Mouse (Mus musculus): ENCODE measurements around the gene Dpy30.

Gene Dpy30

GRCm38 (mm10) chr17:74294426-74295025 lies 29.2 kb downstream of the Dpy30 start:
- peak; percentile 53 for DNase-seq (ENCODE audit: low spot score)

- DNase-seq (ENCODE audit: low spot score) = no peak
Measured at GRCm38 (mm10) chr17:74293687-74294425, 29.9 kb downstream of the Dpy30 start.

GRCm38 (mm10) chr17:74291640-74292361 lies 31.9 kb downstream of the Dpy30 start:
- DNase-seq (ENCODE audit: low spot score) = no peak

GRCm38 (mm10) chr17:74290869-74291268 lies 32.9 kb downstream of the Dpy30 start:
- DNase-seq (ENCODE audit: low spot score) = no peak

GRCm38 (mm10) chr17:74290198-74290597 lies 33.5 kb downstream of the Dpy30 start:
- DNase-seq (ENCODE audit: low spot score) = no peak

GRCm38 (mm10) chr17:74288626-74289025 lies 35.1 kb downstream of the Dpy30 start:
- DNase-seq (ENCODE audit: low spot score) = no peak

- no peak for DNase-seq (ENCODE audit: low spot score)
Measured at GRCm38 (mm10) chr17:74286140-74286730, 37.5 kb downstream of the Dpy30 start.

GRCm38 (mm10) chr17:74285730-74286129 lies 38.0 kb downstream of the Dpy30 start:
- DNase-seq (ENCODE audit: low spot score) = no peak

GRCm38 (mm10) chr17:74284397-74285115 lies 39.2 kb downstream of the Dpy30 start:
- DNase-seq (ENCODE audit: low spot score) = no peak

- no peak for DNase-seq (ENCODE audit: low spot score)
Measured at GRCm38 (mm10) chr17:74282024-74282423, 41.7 kb downstream of the Dpy30 start.

- no peak for DNase-seq (ENCODE audit: low spot score)
Measured at GRCm38 (mm10) chr17:74278966-74279869, 44.5 kb downstream of the Dpy30 start.

- DNase-seq (ENCODE audit: low spot score) = no peak
Measured at GRCm38 (mm10) chr17:74274471-74274870, 49.3 kb downstream of the Dpy30 start.

- DNase-seq (ENCODE audit: low spot score) = no peak
Measured at GRCm38 (mm10) chr17:74272683-74273205, 51.0 kb downstream of the Dpy30 start.

- no peak for DNase-seq (ENCODE audit: low spot score)
Measured at GRCm38 (mm10) chr17:74271541-74272268, 52.0 kb downstream of the Dpy30 start.

GRCm38 (mm10) chr17:74270205-74270604 lies 53.5 kb downstream of the Dpy30 start:
- DNase-seq (ENCODE audit: low spot score) = no peak

- DNase-seq (ENCODE audit: low spot score) = no peak
Measured at GRCm38 (mm10) chr17:74267415-74268180, 56.1 kb downstream of the Dpy30 start.

GRCm38 (mm10) chr17:74265636-74266035 lies 58.1 kb downstream of the Dpy30 start:
- DNase-seq (ENCODE audit: low spot score) = no peak

- DNase-seq (ENCODE audit: low spot score) = no peak
Measured at GRCm38 (mm10) chr17:74265156-74265505, 58.6 kb downstream of the Dpy30 start.
